Mouse (Mus musculus) ES-Bruce4 (cell line): ENCODE results near the gene Fto. TPM values are rescaled to one million over a fixed set of nuclear protein-coding genes. Genes with fewer than 3 reads are reported as not detected.
A peak's percentile ranks its signal among the peaks of the same experiment; 100 is the strongest.

Experiments
- H3K27ac ChIP-seq: 2 replicates; pipeline ENCODE4 v1.5.1; 2012; ENCODE audit warnings: low read length, inconsistent platforms; ENCODE audit not compliant: insufficient read depth
- H3K27me3 ChIP-seq: 2 replicates; pipeline ENCODE4 v1.6.1; 2012; ENCODE audit warnings: mild to moderate bottlenecking, low read length, inconsistent platforms; ENCODE audit not compliant: control insufficient read depth, poor library complexity, insufficient read depth, severe bottlenecking
- H3K36me3 ChIP-seq: 2 replicates; pipeline ENCODE4 v1.6.1; 2012; ENCODE audit warnings: inconsistent platforms, mild to moderate bottlenecking, low read length, moderate library complexity; ENCODE audit not compliant: control insufficient read depth, poor library complexity, insufficient read depth, severe bottlenecking
- H3K4me1 ChIP-seq: one replicate; pipeline ENCODE4 v1.8.1; 2011; ENCODE audit warnings: low read length; ENCODE audit not compliant: control insufficient read depth, insufficient read depth
- H3K4me3 ChIP-seq: 2 replicates; pipeline ENCODE4 v1.5.1; 2011; ENCODE audit warnings: low read depth, mild to moderate bottlenecking, low read length
- H3K9ac ChIP-seq: 2 replicates; pipeline ENCODE4 v1.6.1; 2012; ENCODE audit warnings: low read depth, mild to moderate bottlenecking, inconsistent platforms; ENCODE audit not compliant: poor library complexity, severe bottlenecking
- H3K9me3 ChIP-seq: replicated peaks from 2 replicates; pipeline ENCODE4 v1.6.1; 2012; ENCODE audit warnings: mild to moderate bottlenecking, low read length, inconsistent platforms; ENCODE audit not compliant: control insufficient read depth, poor library complexity, insufficient read depth, severe bottlenecking
- CTCF ChIP-seq: IDR thresholded peaks from one replicate; pipeline ENCODE4 v1.8.1; 2011; ENCODE audit warnings: low read depth, low read length
- EP300 ChIP-seq: IDR thresholded peaks from 2 replicates; pipeline ENCODE4 v1.6.1; 2011; ENCODE audit warnings: low read depth, low read length; ENCODE audit not compliant: insufficient read depth
- POLR2A ChIP-seq: IDR thresholded peaks from one replicate; pipeline ENCODE4 v1.8.1; 2011; ENCODE audit warnings: low read length; ENCODE audit not compliant: insufficient read depth
- polyA plus RNA-seq: library from polyadenylated mRNA; stranded (reverse); fragments of >200 nt; gene quantifications from 2 replicates; pipeline ENCODE4 v1.2.4, GENCODE M21; 2011; ENCODE audit warnings: low read depth; ENCODE audit not compliant: missing spikeins, insufficient read depth, insufficient read length

The Fto gene
- polyA plus RNA-seq, 1 experiment, result 61.2 TPM

DNA sequence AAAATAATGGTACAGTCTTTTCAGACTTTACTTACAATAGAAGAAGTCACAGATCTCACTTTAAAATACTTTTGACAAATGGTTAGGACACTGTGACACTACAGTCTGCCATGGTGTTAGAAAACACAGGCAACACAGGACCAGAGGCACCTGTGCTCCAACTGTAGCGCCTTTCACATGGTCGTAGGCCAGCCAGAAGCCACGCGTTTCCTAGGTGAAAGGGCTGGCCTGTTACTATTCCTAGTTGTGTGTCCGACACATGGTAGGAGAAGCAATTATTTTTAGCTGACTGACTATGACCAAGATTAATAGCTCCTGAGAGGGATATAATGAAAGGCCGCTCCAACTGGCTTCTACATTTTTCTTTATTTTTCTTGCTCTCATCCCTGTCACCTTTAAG lies 50.9 kb downstream of the Fto start:
- Histone ChIP-seq H3K36me3 (no peaks in the 10 kb centered on the region), H3K9me3 (peaks cover 4% of the 10 kb centered on the region; the same call in 1 of the 2 replicates), H3K27me3 (no peaks in the 10 kb centered on the region; the same call in 1 of the 2 replicates), H3K4me3 (no peak overlapping the region), H3K4me1 (peaks cover 2% of the 10 kb centered on the region), H3K9ac (no peak overlapping the region), H3K27ac (no peak overlapping the region)
- TF ChIP-seq CTCF (no peak), EP300 (no peak), POLR2A (no peak)

DNA sequence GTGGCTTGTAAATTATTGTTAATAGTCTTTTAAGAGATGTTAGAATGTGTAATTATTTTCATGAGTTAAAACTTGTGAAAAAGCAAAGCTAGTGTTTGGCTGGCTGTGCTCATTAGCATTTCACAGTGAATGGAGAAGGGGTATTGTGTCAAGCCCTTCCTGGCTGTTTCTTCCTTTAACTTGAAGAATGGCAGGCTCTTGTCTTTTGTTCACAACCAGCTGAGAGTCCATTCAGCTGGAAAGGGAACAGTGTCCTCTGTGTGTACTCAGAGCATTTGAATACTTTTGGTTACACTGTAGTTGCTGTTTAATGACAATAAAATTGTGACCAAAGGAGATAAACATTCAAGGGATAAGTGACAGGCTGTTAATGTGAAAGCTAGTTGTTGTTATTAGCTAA lies 52.5 kb downstream of the Fto start:
- Histone ChIP-seq H3K9me3 (peaks cover 4% of the 10 kb centered on the region; the same call in 1 of the 2 replicates), H3K27me3 (no peaks in the 10 kb centered on the region; the same call in 1 of the 2 replicates), H3K9ac (no peak overlapping the region), H3K4me1 (peaks cover 2% of the 10 kb centered on the region), H3K36me3 (no peaks in the 10 kb centered on the region), H3K27ac (peak overlapping the region; percentile 68), H3K4me3 (no peak overlapping the region)
- TF ChIP-seq EP300 (no peak), CTCF (no peak), POLR2A (no peak)

DNA sequence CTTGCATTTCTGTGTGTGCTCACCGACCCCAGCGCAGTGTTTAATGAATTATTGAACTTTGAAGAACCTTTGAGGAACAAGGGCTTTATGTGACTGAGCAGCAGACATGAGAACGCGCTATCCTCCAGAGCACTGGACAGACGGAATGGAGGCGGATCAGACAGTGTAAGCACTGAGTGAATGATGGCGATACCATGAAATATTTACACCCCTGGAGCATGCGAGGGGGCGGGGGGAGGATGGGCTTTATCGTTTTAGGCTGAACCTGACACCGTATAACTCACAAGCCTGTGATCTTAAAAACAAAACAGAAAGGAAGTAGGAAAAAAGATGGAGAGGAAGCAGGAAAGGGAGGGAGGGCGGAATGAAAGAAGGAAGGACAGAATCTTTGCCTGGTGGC lies 57.6 kb downstream of the Fto start:
- Histone ChIP-seq H3K9ac (no peak overlapping the region), H3K27me3 (no peaks in the 10 kb centered on the region), H3K4me1 (no peaks in the 10 kb centered on the region), H3K9me3 (no peaks in the 10 kb centered on the region), H3K4me3 (no peak overlapping the region), H3K27ac (no peak overlapping the region), H3K36me3 (no peaks in the 10 kb centered on the region)
- TF ChIP-seq CTCF (no peak), POLR2A (no peak), EP300 (no peak)

DNA sequence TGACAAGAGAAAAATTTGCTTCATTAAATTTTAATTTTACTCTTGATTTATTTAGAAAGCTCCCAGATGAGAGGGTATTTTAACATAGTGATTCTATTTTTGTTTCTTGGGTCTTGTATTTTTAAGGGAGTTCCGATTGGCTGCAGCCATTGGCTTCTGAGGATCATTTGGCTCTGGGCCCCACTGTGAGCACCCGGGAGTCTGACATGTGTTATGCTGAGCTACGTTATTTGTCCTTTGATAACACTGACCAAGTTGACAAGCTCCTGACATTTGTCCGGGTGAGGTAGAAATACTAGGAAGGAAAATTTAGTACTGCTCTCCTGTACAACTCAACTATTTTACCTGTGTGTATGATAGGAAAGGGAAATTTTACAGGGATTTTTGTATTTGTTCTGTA lies 58.7 kb downstream of the Fto start:
- Histone ChIP-seq H3K9me3 (no peaks in the 10 kb centered on the region), H3K9ac (no peak overlapping the region), H3K4me1 (peaks cover 2% of the 10 kb centered on the region), H3K27me3 (no peaks in the 10 kb centered on the region), H3K27ac (no peak overlapping the region), H3K36me3 (no peaks in the 10 kb centered on the region), H3K4me3 (no peak overlapping the region)
- no peak for TF ChIP-seq POLR2A
- TF ChIP-seq CTCF, result no peak
- no peak for TF ChIP-seq EP300

DNA sequence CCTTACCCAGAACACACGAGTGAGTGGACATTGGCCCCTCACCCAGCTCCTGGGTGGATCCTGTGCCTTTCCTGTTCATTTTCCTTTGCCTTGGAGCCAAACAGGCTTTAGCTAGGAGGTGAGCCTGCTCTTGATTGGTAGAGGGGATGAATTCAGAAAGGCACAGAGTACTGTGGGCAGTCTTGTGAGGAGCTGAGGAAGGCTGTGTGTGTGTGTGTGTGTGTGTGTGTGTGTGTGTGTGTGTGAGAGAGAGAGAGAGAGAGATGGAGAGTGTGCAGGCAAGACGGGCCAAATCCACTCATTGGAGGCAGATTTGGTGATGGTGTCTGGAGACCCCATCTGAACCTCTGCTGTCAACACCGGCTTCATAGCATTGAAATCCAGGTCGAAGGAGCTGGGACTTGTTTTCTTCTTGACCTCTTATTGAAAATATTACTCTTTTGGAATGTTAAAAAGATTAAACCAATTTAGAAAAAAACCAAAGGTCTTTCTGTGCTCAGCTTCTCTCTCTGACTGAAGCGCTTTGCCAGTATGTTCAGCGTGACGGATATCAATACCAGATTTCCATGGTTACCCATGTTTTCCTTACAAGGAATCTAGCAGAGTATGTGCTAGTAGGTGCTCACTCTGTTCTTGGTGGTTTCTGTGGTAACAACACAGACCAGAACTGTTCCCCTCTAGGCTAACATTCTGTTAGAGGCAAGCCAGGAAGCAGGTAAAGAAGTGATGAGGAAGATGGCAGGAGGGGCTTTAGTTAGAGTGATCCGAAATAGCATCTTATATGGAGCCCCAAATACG lies 59.7 kb downstream of the Fto start:
- Histone ChIP-seq H3K36me3 (no peaks in the 10 kb centered on the region), H3K4me3 (no peak overlapping the region), H3K9ac (no peak overlapping the region), H3K9me3 (no peaks in the 10 kb centered on the region), H3K27ac (no peak overlapping the region), H3K4me1 (peaks cover 2% of the 10 kb centered on the region), H3K27me3 (no peaks in the 10 kb centered on the region)
- TF ChIP-seq CTCF (no peak), EP300 (no peak), POLR2A (no peak)

DNA sequence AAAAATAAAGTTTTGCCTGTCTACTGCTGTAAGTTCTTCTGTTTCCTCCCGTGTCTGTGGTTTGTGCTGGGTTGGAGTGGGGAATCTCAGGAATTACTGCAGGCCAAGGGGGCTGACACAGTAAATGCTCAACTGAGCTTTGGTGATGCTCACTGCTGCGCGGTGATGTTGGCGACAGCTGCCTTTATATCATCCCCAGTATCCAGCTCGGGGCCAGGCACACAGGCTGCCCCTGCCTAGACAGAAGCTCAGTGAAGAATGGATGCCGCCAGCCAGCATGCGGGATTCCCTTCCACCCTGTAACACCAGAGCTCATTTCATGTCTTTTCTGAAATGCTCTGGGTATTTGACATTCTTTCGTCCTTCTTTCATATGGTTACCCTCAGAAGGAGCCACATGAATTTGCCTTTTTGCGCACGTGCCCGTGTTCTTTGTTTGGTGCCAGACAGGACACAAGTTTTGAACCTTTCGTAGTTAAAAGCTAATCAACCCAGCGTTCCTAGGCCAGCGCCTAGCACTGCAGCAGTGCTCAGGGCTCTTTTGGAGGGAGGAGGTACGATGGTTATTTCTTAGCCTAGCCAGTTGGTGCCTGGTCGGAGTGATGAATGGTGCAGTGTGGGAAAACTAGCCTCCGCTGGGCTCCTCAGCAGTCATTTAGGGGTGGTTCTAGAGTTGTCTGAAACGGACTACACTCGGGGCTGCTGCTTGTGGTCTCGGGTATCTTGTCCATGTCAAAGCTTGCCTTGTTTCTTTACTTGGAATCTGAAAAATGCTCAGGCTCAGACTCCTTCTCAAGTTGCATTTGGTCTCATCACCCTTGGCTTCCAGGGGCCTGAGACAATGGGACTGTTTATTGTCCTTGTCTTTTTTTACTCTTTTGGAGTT lies 62.0 kb downstream of the Fto start:
- TF ChIP-seq CTCF, result no peak
- H3K4me1 ChIP-seq, result peaks cover 2% of the 10 kb centered on the region
- no peak overlapping the region for H3K27ac ChIP-seq
- H3K36me3 ChIP-seq, result no peaks in the 10 kb centered on the region
- H3K9ac ChIP-seq, result no peak overlapping the region
- H3K9me3 ChIP-seq, result no peaks in the 10 kb centered on the region
- H3K27me3 ChIP-seq, result no peaks in the 10 kb centered on the region
- H3K4me3 ChIP-seq, result no peak overlapping the region
